In genomic region chr1:189852456-189852855, GRCm38 (mm10) we compare ENCODE assay signal across 14 mouse cellular contexts.
DNase-seq lines count a peak whose midpoint lies in the region; ATAC-seq and TF ChIP-seq lines count a peak whose summit lies in the region.
"Had no signal": no experiment of that assay in that cellular context is flagged by ENCODE, and none has a peak within 500 bp of the region (broad histone marks: within the 10 kb centered on the region; RNA-seq: fewer than 3 reads in every experiment).

No protein-coding gene starts in this region.

- CTCF ChIA-PET in Patski (lab: Charles Lee): interaction anchor here (1.2 to 1.5 kb wide), 2 partner anchors 10 to 35 kb away, joined by 3 read pairs; no protein-coding TSS in a partner anchor

- ATAC-seq in Patski: peak; percentile 73
- peak; percentile 73 for ATAC-seq in lung, embryonic 16.5 days (ENCODE audit: low read depth)
- ATAC-seq in activated CD4-positive, CD25-positive, alpha-beta regulatory T cell, adult 4 months: no peak
- ATAC-seq: forebrain, embryonic 13.5 days had no signal

- 63% methylated on average over 7 of the region's 7 CpGs for WGBS in lung, embryonic 16.5 days

- DNase-seq in embryo, embryonic 10 days (ENCODE audit: low spot score): peak; percentile 43
- no peak for DNase-seq in embryo, embryonic 9.5 days (ENCODE audit: extremely low spot score)
- no peak for DNase-seq in Patski (ENCODE audit: low read depth, low spot score)
- peak; percentile 13 for DNase-seq in forelimb bud, embryonic 11.5 days (ENCODE audit: low read depth, low spot score)
- DNase-seq in adrenal gland, adult (ENCODE audit: inconsistent age in 2 of 2, low spot score in 1 of 2): no peak
- no peak for DNase-seq in right cerebral cortex, postnatal 36 days (ENCODE audit: low spot score in 2 of 2)
- DNase-seq: cerebellum, adult 11 months; kidney, adult 9 months; right cerebral cortex, postnatal 4 days had no signal

- H3K36me3 ChIP-seq in lung, embryonic 16.5 days (ENCODE audit: control insufficient read depth, insufficient read depth, low read length): peaks cover 25% of the 10 kb centered on the region
- H3K36me3 ChIP-seq: liver, embryonic 15.5 days had no signal

- no peak overlapping the region for H3K4me3 ChIP-seq in lung, embryonic 16.5 days (ENCODE audit: low read length)
- H3K4me3 ChIP-seq: forebrain, embryonic 13.5 days; liver, embryonic 15.5 days had no signal

- no peaks in the 10 kb centered on the region for H3K27me3 ChIP-seq in Patski
- no peaks in the 10 kb centered on the region for H3K27me3 ChIP-seq in lung, embryonic 16.5 days (ENCODE audit: control insufficient read depth, insufficient read depth, low read depth, low read length)
- H3K27me3 ChIP-seq: forebrain, embryonic 13.5 days; liver, embryonic 15.5 days had no signal

- H3K4me2 ChIP-seq in lung, embryonic 16.5 days (ENCODE audit: low read depth, low read length): no peak overlapping the region
- H3K4me2 ChIP-seq: forebrain, embryonic 13.5 days; liver, embryonic 15.5 days; midbrain, embryonic 11.5 days had no signal

- in situ Hi-C loops in Patski (cut with MboI; ENCODE audit: low pct_unique_long_range_greater_than_20kb): no loop called here

- TF ChIP-seq CTCF in Patski (IDR thresholded peaks at IDR 0.05): no peak

- no peak overlapping the region; the same call in 1 of the 2 replicates for H3K27ac ChIP-seq in lung, embryonic 16.5 days (ENCODE audit: low read length)
- H3K27ac ChIP-seq: forebrain, embryonic 13.5 days; liver, embryonic 15.5 days had no signal

- POLR2A ChIA-PET in Patski (lab: Charles Lee): interaction anchor here (0.6 kb wide), 1 partner anchor 15 kb away, joined by 3 read pairs; no protein-coding TSS in a partner anchor

- H3K9ac ChIP-seq in lung, embryonic 16.5 days (ENCODE audit: low read length): no peak overlapping the region
- H3K9ac ChIP-seq: forebrain, embryonic 13.5 days; liver, embryonic 15.5 days had no signal

- no peaks in the 10 kb centered on the region; the same call in 1 of the 2 replicates for H3K4me1 ChIP-seq in lung, embryonic 16.5 days (replicated peaks; ENCODE audit: control insufficient read depth, insufficient read depth, low read length)
- H3K4me1 ChIP-seq: forebrain, embryonic 13.5 days had no signal

- no peaks in the 10 kb centered on the region for H3K9me3 ChIP-seq in lung, embryonic 16.5 days (ENCODE audit: control insufficient read depth, low read length)
- H3K9me3 ChIP-seq: forebrain, embryonic 13.5 days; liver, embryonic 15.5 days had no signal

Comparison
In these comparisons a context has a peak if more than half of its experiments do, and no peak if none do; other contexts are left out.
1. DNase-seq: peak in embryo, embryonic 10 days (single experiment) and forelimb bud, embryonic 11.5 days (single experiment); none in embryo, embryonic 9.5 days (single experiment), Patski (single experiment), adrenal gland, adult (0 of 2) and right cerebral cortex, postnatal 36 days (0 of 2).